Mouse (Mus musculus): ENCODE data around the gene Tgm6. TPM values are rescaled to one million over a fixed set of nuclear protein-coding genes. Genes with fewer than 3 reads are reported as not detected.

The Tgm6 gene
- total and polyA plus RNA-seq, 3 experiments, result 0.05 TPM; not detected in 2

DNA sequence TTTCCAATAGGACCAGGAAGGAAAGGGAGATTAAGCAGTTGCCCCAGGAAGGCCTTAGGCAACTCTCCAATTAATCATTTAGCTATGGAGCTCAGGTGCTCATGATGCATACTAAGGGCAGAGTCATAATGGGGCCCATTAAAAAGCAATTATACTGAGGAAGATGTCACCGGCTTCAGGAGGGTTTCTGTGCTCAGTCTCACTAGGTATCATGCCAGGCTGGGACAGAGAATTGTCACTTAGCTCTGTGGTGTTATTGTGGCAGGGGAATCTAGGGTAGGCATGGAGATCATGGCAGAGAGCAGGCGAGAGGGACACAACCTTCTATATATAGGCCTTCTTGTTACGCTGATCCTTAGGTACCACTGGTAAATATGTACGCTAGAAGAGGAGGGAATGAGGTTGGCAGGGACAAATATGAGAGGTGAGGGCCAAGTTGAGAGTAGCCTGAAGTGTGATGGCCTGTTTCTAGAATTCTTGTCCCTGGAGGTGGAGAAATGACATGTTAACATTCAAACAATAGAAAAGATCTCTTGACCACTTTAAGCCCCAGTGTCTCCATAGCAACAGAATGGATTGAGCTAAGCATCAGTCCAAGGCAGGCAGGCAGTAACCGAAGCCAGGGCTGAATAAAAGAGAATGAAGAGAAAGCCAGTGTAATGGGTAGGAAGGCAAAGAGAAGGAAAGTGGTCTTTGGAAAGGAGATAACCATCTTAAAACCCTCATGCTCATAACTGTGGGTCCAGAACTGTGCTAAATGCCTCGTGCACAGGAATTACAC, 13.3 kb downstream of the Tgm6 start:
- DNase-seq (ENCODE audit: low spot score), result no peak
- no peaks in the 10 kb centered on the region for H3K9me3 ChIP-seq (replicated peaks)
- no peak for ATAC-seq (ENCODE audit: extremely low read depth, insufficient number of reproducible peaks, low FRiP score, poor library complexity, severe bottlenecking)
- H3K27me3 ChIP-seq (ENCODE audit: insufficient read depth, low read length), result peaks cover 3% of the 10 kb centered on the region; the same call in 1 of the 2 replicates
- H3K36me3 ChIP-seq (replicated peaks), result no peaks in the 10 kb centered on the region
- no peak overlapping the region for H3K4me3 ChIP-seq (ENCODE audit: low read depth, low read length)
- TF ChIP-seq GATA1 (IDR thresholded peaks at IDR 0.05; ENCODE audit: borderline replicate concordance, low read length) (no peak), POLR2AphosphoS5 (IDR thresholded peaks at IDR 0.05; ENCODE audit: insufficient replicate concordance, low read depth, low read length) (no peak), GATA2 (IDR thresholded peaks at IDR 0.05; ENCODE audit: borderline replicate concordance, low read depth, low read length) (no peak), TAL1 (conservative IDR thresholded peaks at IDR 0.05; ENCODE audit: low read depth, low read length) (no peak), CTCF (IDR thresholded peaks at IDR 0.05; ENCODE audit: low read depth, low read length) (no peak)
- no peaks in the 10 kb centered on the region for H3K4me1 ChIP-seq (ENCODE audit: insufficient read depth, low read depth, low read length)

- Histone ChIP-seq H3K4me1 (ENCODE audit: insufficient read depth, low read depth, low read length) (no peaks in the 10 kb centered on the region), H3K27me3 (ENCODE audit: insufficient read depth, low read length) (peaks cover 3% of the 10 kb centered on the region; the same call in 1 of the 2 replicates), H3K36me3 (replicated peaks) (no peaks in the 10 kb centered on the region), H3K4me3 (ENCODE audit: low read depth, low read length) (no peak overlapping the region), H3K9me3 (replicated peaks) (no peaks in the 10 kb centered on the region)
- DNase-seq (ENCODE audit: low spot score) (no peak), ATAC-seq (ENCODE audit: extremely low read depth, insufficient number of reproducible peaks, low FRiP score, poor library complexity, severe bottlenecking) (no peak)
- TF ChIP-seq TAL1 (conservative IDR thresholded peaks at IDR 0.05; ENCODE audit: low read depth, low read length) (no peak), GATA2 (IDR thresholded peaks at IDR 0.05; ENCODE audit: borderline replicate concordance, low read depth, low read length) (no peak), POLR2AphosphoS5 (IDR thresholded peaks at IDR 0.05; ENCODE audit: insufficient replicate concordance, low read depth, low read length) (no peak), CTCF (IDR thresholded peaks at IDR 0.05; ENCODE audit: low read depth, low read length) (no peak), GATA1 (IDR thresholded peaks at IDR 0.05; ENCODE audit: borderline replicate concordance, low read length) (no peak)
Measured at GRCm38 (mm10) chr2:130126073-130126472, 13.9 kb downstream of the Tgm6 start.

- no peak overlapping the region for H3K4me3 ChIP-seq (ENCODE audit: low read depth, low read length)
- H3K27me3 ChIP-seq (ENCODE audit: insufficient read depth, low read length), result peaks cover 3% of the 10 kb centered on the region; the same call in 1 of the 2 replicates
- TF ChIP-seq CTCF (IDR thresholded peaks at IDR 0.05; ENCODE audit: low read depth, low read length) (no peak), GATA1 (IDR thresholded peaks at IDR 0.05; ENCODE audit: borderline replicate concordance, low read length) (no peak), GATA2 (IDR thresholded peaks at IDR 0.05; ENCODE audit: borderline replicate concordance, low read depth, low read length) (no peak), POLR2AphosphoS5 (IDR thresholded peaks at IDR 0.05; ENCODE audit: insufficient replicate concordance, low read depth, low read length) (no peak), TAL1 (conservative IDR thresholded peaks at IDR 0.05; ENCODE audit: low read depth, low read length) (no peak)
- no peak for ATAC-seq (ENCODE audit: extremely low read depth, insufficient number of reproducible peaks, low FRiP score, poor library complexity, severe bottlenecking)
- no peak for DNase-seq (ENCODE audit: low spot score)
- no peaks in the 10 kb centered on the region for H3K36me3 ChIP-seq (replicated peaks)
- no peaks in the 10 kb centered on the region for H3K4me1 ChIP-seq (ENCODE audit: insufficient read depth, low read depth, low read length)
- no peaks in the 10 kb centered on the region for H3K9me3 ChIP-seq (replicated peaks)
Measured at GRCm38 (mm10) chr2:130129687-130130086, 17.5 kb downstream of the Tgm6 start.

GRCm38 (mm10) chr2:130143011-130143410, 30.8 kb downstream of the Tgm6 start:
- Histone ChIP-seq H3K4me3 (ENCODE audit: low read depth, low read length) (no peak overlapping the region), H3K27me3 (ENCODE audit: insufficient read depth, low read length) (peaks cover 5% of the 10 kb centered on the region; the same call in 1 of the 2 replicates), H3K4me1 (ENCODE audit: insufficient read depth, low read depth, low read length) (no peaks in the 10 kb centered on the region), H3K36me3 (replicated peaks) (no peaks in the 10 kb centered on the region), H3K9me3 (replicated peaks) (no peaks in the 10 kb centered on the region)
- TF ChIP-seq CTCF (IDR thresholded peaks at IDR 0.05; ENCODE audit: low read depth, low read length) (0 out of 2 replicates have a peak, but pooled peaks have one; percentile 6), TAL1 (conservative IDR thresholded peaks at IDR 0.05; ENCODE audit: low read depth, low read length) (no peak)
- DNase-seq (ENCODE audit: low spot score) (no peak), ATAC-seq (ENCODE audit: extremely low read depth, insufficient number of reproducible peaks, low FRiP score, poor library complexity, severe bottlenecking) (no peak)

DNA sequence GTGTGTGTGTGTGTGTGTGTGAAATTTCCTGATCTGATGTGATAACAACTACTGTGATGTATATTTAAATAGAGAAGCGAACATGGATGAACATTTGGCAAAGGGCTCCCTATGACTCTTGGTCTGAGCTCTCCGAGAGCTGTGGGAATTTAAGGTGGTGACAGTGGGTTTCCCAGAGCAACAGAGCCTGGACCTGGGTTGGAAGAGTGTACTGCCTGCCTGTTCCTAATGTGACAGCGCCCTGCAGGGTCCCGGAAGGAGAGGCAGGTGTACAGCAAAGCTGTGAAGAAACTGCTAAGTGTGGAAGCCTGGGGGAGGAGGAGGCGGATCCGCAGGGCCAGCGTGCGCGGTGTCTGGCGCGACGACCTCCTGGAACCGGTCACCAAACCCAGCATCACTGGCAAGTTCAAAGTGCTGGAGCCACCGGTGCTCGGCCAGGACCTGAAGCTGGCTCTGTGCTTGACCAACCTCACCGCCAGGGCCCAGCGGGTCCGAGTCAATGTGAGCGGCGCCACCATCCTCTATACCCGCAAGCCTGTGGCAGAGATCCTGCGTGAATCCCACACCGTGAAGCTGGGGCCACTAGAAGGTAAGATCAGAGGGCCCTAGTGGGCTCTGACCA, 32.6 kb downstream of the Tgm6 start:
- Histone ChIP-seq H3K9me3 (replicated peaks) (no peaks in the 10 kb centered on the region), H3K27me3 (ENCODE audit: insufficient read depth, low read length) (peaks cover 3% of the 10 kb centered on the region; the same call in 1 of the 2 replicates), H3K4me1 (ENCODE audit: insufficient read depth, low read depth, low read length) (no peaks in the 10 kb centered on the region), H3K4me3 (ENCODE audit: low read depth, low read length) (no peak overlapping the region), H3K36me3 (replicated peaks) (no peaks in the 10 kb centered on the region)
- no peak for TF ChIP-seq GATA2 (IDR thresholded peaks at IDR 0.05; ENCODE audit: borderline replicate concordance, low read depth, low read length)
- no peak for TF ChIP-seq CTCF (IDR thresholded peaks at IDR 0.05; ENCODE audit: low read depth, low read length)
- no peak for ATAC-seq (ENCODE audit: extremely low read depth, insufficient number of reproducible peaks, low FRiP score, poor library complexity, severe bottlenecking)
- DNase-seq (ENCODE audit: low spot score), result no peak

DNA sequence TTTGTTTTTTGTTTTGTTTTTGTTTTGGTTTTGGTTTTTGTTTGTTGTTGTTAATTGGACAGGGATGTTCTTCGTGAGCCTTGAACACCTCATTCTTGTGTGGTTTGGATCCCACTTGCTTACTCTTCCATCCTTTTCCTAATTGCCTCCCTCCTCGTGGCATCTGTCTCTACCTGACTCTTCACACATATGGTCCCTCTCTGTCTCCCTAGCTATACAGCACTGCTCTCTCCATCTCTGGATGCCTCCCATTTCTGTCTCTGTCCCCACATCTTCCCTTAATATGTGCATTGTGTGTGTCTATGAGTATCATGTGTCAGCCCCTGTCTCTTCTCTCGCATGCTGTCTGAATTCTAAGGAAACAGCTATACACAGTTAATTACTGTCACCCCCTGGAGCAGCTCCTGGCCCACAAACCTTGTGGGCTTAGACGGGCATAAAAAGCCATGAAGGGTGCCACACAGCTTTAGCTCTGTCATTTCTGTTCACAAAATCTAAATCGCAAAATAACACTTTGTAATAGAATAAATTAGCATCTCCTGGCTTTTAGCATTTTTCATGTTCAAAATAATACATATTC, 34.0 kb downstream of the Tgm6 start:
- H3K4me3 ChIP-seq (ENCODE audit: low read depth, low read length), result no peak overlapping the region
- peaks cover 4% of the 10 kb centered on the region for H3K27me3 ChIP-seq (ENCODE audit: insufficient read depth, low read length)
- TF ChIP-seq GATA1 (IDR thresholded peaks at IDR 0.05; ENCODE audit: borderline replicate concordance, low read length) (no peak), GATA2 (IDR thresholded peaks at IDR 0.05; ENCODE audit: borderline replicate concordance, low read depth, low read length) (no peak), CTCF (IDR thresholded peaks at IDR 0.05; ENCODE audit: low read depth, low read length) (no peak), TAL1 (conservative IDR thresholded peaks at IDR 0.05; ENCODE audit: low read depth, low read length) (no peak)
- H3K36me3 ChIP-seq (replicated peaks), result no peaks in the 10 kb centered on the region
- no peak for ATAC-seq (ENCODE audit: extremely low read depth, insufficient number of reproducible peaks, low FRiP score, poor library complexity, severe bottlenecking)
- DNase-seq (ENCODE audit: low spot score), result no peak
- H3K4me1 ChIP-seq (ENCODE audit: insufficient read depth, low read depth, low read length), result no peaks in the 10 kb centered on the region
- no peaks in the 10 kb centered on the region for H3K9me3 ChIP-seq (replicated peaks)

All from G1E (cell line).